Mouse (Mus musculus) liver, adult 2 months (tissue): ENCODE measurements at regions not wholly inside any gene's neighbourhood (a gene's known extent, or its start where the extent isn't known, plus 50 kb on each side); places are given as distances from the start of the nearest gene placed in this dataset.

Experiments used
- DNase-seq: peaks from one replicate; pipeline ENCODE4 v3.0.0-alpha.2; 2011; ENCODE audit warnings: low read depth, low spot score; ENCODE audit errors: extremely low read depth
- H3K27ac ChIP-seq: fragments of 200-500 bp; replicated peaks from 2 replicates; pipeline ENCODE4 v1.5.1; 2012; ENCODE audit warnings: low read depth, mild to moderate bottlenecking, control low read depth, inconsistent platforms, low read length; ENCODE audit not compliant: insufficient read depth
- H3K27me3 ChIP-seq: fragments of 200-500 bp; 2 replicates; pipeline ENCODE4 v1.6.1; 2012; ENCODE audit warnings: mild to moderate bottlenecking, moderate library complexity, low read length, inconsistent platforms; ENCODE audit not compliant: control insufficient read depth, insufficient read depth
- H3K36me3 ChIP-seq: fragments of 200-500 bp; 2 replicates; pipeline ENCODE4 v1.6.1; 2012; ENCODE audit warnings: low read length, inconsistent platforms; ENCODE audit not compliant: control insufficient read depth, insufficient read depth
- H3K4me1 ChIP-seq: fragments of 200-500 bp; 2 replicates; pipeline ENCODE4 v1.6.1; 2011; ENCODE audit warnings: low read length; ENCODE audit not compliant: control insufficient read depth, insufficient read depth
- H3K4me3 ChIP-seq: fragments of 200-500 bp; 2 replicates; pipeline ENCODE4 v1.5.1; 2011; ENCODE audit warnings: low read depth, mild to moderate bottlenecking, control low read depth, low read length, moderate library complexity; ENCODE audit not compliant: insufficient read depth
- H3K79me2 ChIP-seq: fragments of 200-500 bp; 2 replicates; pipeline ENCODE4 v1.6.1; 2012; ENCODE audit warnings: inconsistent platforms, mild to moderate bottlenecking, low read length, moderate library complexity; ENCODE audit not compliant: control insufficient read depth, insufficient read depth
- H3K9ac ChIP-seq: fragments of 200-500 bp; 2 replicates; pipeline ENCODE4 v1.6.1; 2012; ENCODE audit warnings: low read depth, mild to moderate bottlenecking, control low read depth, inconsistent platforms, low read length
- CTCF ChIP-seq: fragments of 200-500 bp; IDR thresholded peaks from 2 replicates; pipeline ENCODE4 v1.5.1; 2011; ENCODE audit warnings: low read depth, low read length, control low read depth
- POLR2A ChIP-seq: fragments of 200-500 bp; IDR thresholded peaks from 2 replicates; pipeline ENCODE4 v1.6.1; 2011; ENCODE audit warnings: low read length, control low read depth; ENCODE audit not compliant: insufficient read depth; ENCODE audit errors: extremely low read depth
- WGBS: fragments of 180-500 bp; shearing (Covaris S2); methylation state at CpG from one replicate; pipeline ENCODE4 v1.1.7; 2018; 5-methylcytosine and 5-hydroxymethylcytosine counted together

DNA sequence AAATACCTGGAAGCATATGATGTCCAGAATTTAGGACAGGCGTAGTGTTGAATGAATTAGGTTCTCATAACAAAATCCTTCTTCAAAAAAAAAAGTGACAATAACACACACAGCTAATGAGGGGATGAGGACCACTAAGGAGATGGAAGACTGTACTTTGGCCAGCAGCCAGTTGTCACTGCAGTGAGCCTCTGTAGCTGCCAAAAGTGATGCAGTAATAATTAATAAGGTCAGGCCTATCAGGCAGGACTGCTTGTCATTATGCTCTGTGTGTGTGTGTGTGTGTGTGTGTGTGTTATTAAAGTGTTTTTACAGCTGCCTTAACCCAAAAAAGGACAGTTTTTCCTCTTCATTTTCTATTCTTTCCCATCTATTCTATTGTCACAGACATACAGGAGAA lies 221.3 kb upstream of the Kcnh7 start:
- Histone ChIP-seq H3K4me1 (no peaks in the 10 kb centered on the region), H3K4me3 (no peak overlapping the region), H3K27me3 (no peaks in the 10 kb centered on the region), H3K36me3 (no peaks in the 10 kb centered on the region), H3K79me2 (no peaks in the 10 kb centered on the region), H3K9ac (no peak overlapping the region), H3K27ac (no peak overlapping the region)
- WGBS: 81% methylated on average over 1 of the region's 1 CpGs
- TF ChIP-seq CTCF (no peak), POLR2A (no peak)
- DNase-seq: no peak
